Mouse (Mus musculus): ENCODE measurements around the gene Speer4c.
"Not testable (repeated sequence)": the region's sequence is repeated elsewhere in the genome, so short reads cannot be mapped to it uniquely, and the experiment has no call there.

Gene Speer4c

GRCm38 (mm10) chr5:15714171-15714570 lies at the start of gene Speer4c:
Gene Speer4c, minus strand, starts transcription at chr5:15714271.
- not testable (repeated sequence) for DNase-seq

GRCm38 (mm10) chr5:15747478-15748255 lies 33.6 kb upstream of the Speer4c start:
- no peak for DNase-seq

GRCm38 (mm10) chr5:15734097-15734867 lies 20.2 kb upstream of the Speer4c start:
- DNase-seq, result no peak

GRCm38 (mm10) chr5:15702891-15703290 lies 11.2 kb downstream of the Speer4c start:
- peak; percentile 14 for DNase-seq

- DNase-seq, result not testable (repeated sequence)
These were observed 16.4 kb downstream of the Speer4c start for GRCm38 (mm10) chr5:15697719-15698118.

GRCm38 (mm10) chr5:15691849-15692248 lies 22.2 kb downstream of the Speer4c start:
- DNase-seq, result not testable (repeated sequence)

- DNase-seq, result not testable (repeated sequence)
These were observed 23.2 kb downstream of the Speer4c start for GRCm38 (mm10) chr5:15690822-15691221.

GRCm38 (mm10) chr5:15689659-15690213 lies 24.3 kb downstream of the Speer4c start:
- not testable (repeated sequence) for DNase-seq

GRCm38 (mm10) chr5:15688874-15689658 lies 25.0 kb downstream of the Speer4c start:
- DNase-seq, result not testable (repeated sequence)

GRCm38 (mm10) chr5:15681301-15682035 lies 32.6 kb downstream of the Speer4c start:
- peak; percentile 50 for DNase-seq

GRCm38 (mm10) chr5:15679980-15680949 lies 33.8 kb downstream of the Speer4c start:
- DNase-seq, result not testable (repeated sequence)

- DNase-seq, result not testable (repeated sequence)
These were observed 35.2 kb downstream of the Speer4c start for GRCm38 (mm10) chr5:15678907-15679306.

- not testable (repeated sequence) for DNase-seq
These were observed 36.3 kb downstream of the Speer4c start for GRCm38 (mm10) chr5:15677750-15678149.

GRCm38 (mm10) chr5:15674429-15675244 lies 39.4 kb downstream of the Speer4c start:
- DNase-seq, result not testable (repeated sequence)

GRCm38 (mm10) chr5:15673989-15674388 lies 40.1 kb downstream of the Speer4c start:
- DNase-seq, result not testable (repeated sequence)

GRCm38 (mm10) chr5:15670789-15671188 lies 43.3 kb downstream of the Speer4c start:
- DNase-seq, result not testable (repeated sequence)

GRCm38 (mm10) chr5:15663847-15664246 lies 50.2 kb downstream of the Speer4c start:
- DNase-seq, result not testable (repeated sequence)

Measured in kidney, postnatal 14 days (tissue).